Mouse (Mus musculus): ENCODE measurements around the gene Myl10. TPM values are rescaled to one million over a fixed set of nuclear protein-coding genes. Genes with fewer than 3 reads are reported as not detected.

The Myl10 gene
- total RNA-seq (2012; rRNA removed), result not detected in 2 replicates
- total RNA-seq (2014; rRNA removed), result not detected in 2 replicates
- not detected in 2 replicates for polyA plus RNA-seq (2012; ENCODE audit: insufficient read length, low read depth)

- peaks cover 0 to 6% of the 10 kb centered on the region in 2 experiments; a peak in 1 of 4 replicates for H3K4me1 ChIP-seq (ENCODE audit: control insufficient read depth in 1 of 2, insufficient read depth in 2 of 2)
Observed at GRCm38 (mm10) chr5:136692784-136693183, at the start of gene Myl10. Myl10 (plus strand) TSS chr5:136693146.

GRCm38 (mm10) chr5:136646731-136647328 lies 46.1 kb upstream of the Myl10 start:
- in situ Hi-C loops (cut with MboI; ENCODE audit: low pct_ligation_motif_present, low pct_unique_long_range_greater_than_20kb, low sequenced_read_pairs), result no loop called here
- no peak for DNase-seq (ENCODE audit: extremely low read depth)

More at GRCm38 (mm10) chr5:136692784-136693183, at the start of gene Myl10:
- no peak for TF ChIP-seq SMC3 (IDR thresholded peaks at IDR 0.05; ENCODE audit: low read depth, low read length)
- no peak for TF ChIP-seq E2F4 (IDR thresholded peaks at IDR 0.05; ENCODE audit: insufficient replicate concordance, low read depth, low read length)
- no peak for TF ChIP-seq GABPA (IDR thresholded peaks at IDR 0.05; ENCODE audit: insufficient replicate concordance, low read depth, low read length)
- no peak for TF ChIP-seq RAD21 (IDR thresholded peaks at IDR 0.05; ENCODE audit: low read depth, low read length)
- no peak for TF ChIP-seq MAFK (IDR thresholded peaks at IDR 0.05; ENCODE audit: insufficient replicate concordance, low read length)
- peaks cover 66% of the 10 kb centered on the region for H3K27me3 ChIP-seq (replicated peaks)
- H3K27ac ChIP-seq (ENCODE audit: insufficient read depth, low read depth), result no peak within 1 kb of the TSS
- no peak within 1 kb of the TSS for H3K9ac ChIP-seq (ENCODE audit: insufficient read depth, low read depth)
- no peak for DNase-seq (ENCODE audit: extremely low read depth)
- dilution Hi-C loops (cut with MboI; ENCODE audit: extremely low pct_ligation_motif_present, extremely low pct_unique_long_range_greater_than_20kb, low sequenced_read_pairs) (no loop called here), in situ Hi-C loops (cut with MboI; ENCODE audit: low pct_ligation_motif_present, low pct_unique_long_range_greater_than_20kb, low sequenced_read_pairs) (no loop called here)
- no peaks in the 10 kb centered on the region for H3K36me3 ChIP-seq (replicated peaks in 1 of 2; ENCODE audit: control insufficient read depth in 1 of 2, insufficient read depth in 1 of 2, low read length in 1 of 2)
- H3K4me3 ChIP-seq (replicated peaks in 1 of 3; ENCODE audit: low read depth in 2 of 3, low read length in 2 of 3, poor library complexity in 1 of 3), result no peak within 1 kb of the TSS
- no peaks in the 10 kb centered on the region for H3K79me2 ChIP-seq (replicated peaks; ENCODE audit: control insufficient read depth, extremely low read depth, insufficient read depth, poor library complexity, severe bottlenecking)
- no peak within 1 kb of the TSS for H3K4me2 ChIP-seq (ENCODE audit: insufficient read depth, low read depth, poor library complexity, severe bottlenecking)
- H3K9me3 ChIP-seq (replicated peaks; ENCODE audit: low read length), result no peaks in the 10 kb centered on the region

DNA sequence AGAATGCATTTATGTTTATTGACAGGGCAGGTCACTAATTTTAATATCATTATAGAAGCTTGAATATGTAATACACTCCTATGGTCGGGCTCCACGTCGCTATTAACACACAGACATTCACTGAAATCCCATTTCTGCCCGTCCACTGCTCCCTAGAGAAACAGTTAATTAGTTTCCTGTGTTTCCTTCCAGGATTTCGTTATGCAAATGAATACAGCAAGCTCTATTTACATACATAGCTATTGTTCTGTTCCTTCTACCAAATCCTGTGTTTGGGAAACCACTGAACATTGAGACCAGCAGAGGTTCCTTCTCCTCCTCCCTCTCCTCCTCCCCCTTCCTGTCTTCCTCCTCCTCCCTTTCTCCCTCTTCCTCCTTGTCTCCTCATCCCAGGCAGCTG lies 43.9 kb upstream of the Myl10 start:
- TF ChIP-seq NRF1 (IDR thresholded peaks at IDR 0.05; ENCODE audit: low read depth, low read length) (no peak), RCOR1 (conservative IDR thresholded peaks at IDR 0.05; ENCODE audit: low read depth, low read length) (no peak), RAD21 (IDR thresholded peaks at IDR 0.05; ENCODE audit: low read depth, low read length) (no peak), GABPA (IDR thresholded peaks at IDR 0.05; ENCODE audit: insufficient replicate concordance, low read depth, low read length) (no peak), SMC3 (IDR thresholded peaks at IDR 0.05; ENCODE audit: low read depth, low read length) (no peak), MYC (IDR thresholded peaks at IDR 0.05; ENCODE audit: low read depth, low read length) (no peak), MXI1 (IDR thresholded peaks at IDR 0.05; ENCODE audit: low read depth, low read length) (no peak)
- no peak overlapping the region for H3K4me2 ChIP-seq (ENCODE audit: insufficient read depth, low read depth, poor library complexity, severe bottlenecking)
- in situ Hi-C loops (cut with MboI; ENCODE audit: low pct_ligation_motif_present, low pct_unique_long_range_greater_than_20kb, low sequenced_read_pairs), result no loop called here

More at GRCm38 (mm10) chr5:136646731-136647328, 46.1 kb upstream of the Myl10 start:
- Histone ChIP-seq H3K4me1 (ENCODE audit: control insufficient read depth in 1 of 2, insufficient read depth in 2 of 2) (peaks cover 0 to 5% of the 10 kb centered on the region in 2 experiments; a peak in 2 of 4 replicates), H3K27me3 (replicated peaks) (peaks cover 74% of the 10 kb centered on the region), H3K9ac (ENCODE audit: insufficient read depth, low read depth) (no peak overlapping the region), H3K4me2 (ENCODE audit: insufficient read depth, low read depth, poor library complexity, severe bottlenecking) (no peak overlapping the region), H3K27ac (ENCODE audit: insufficient read depth, low read depth) (no peak overlapping the region), H3K9me3 (replicated peaks; ENCODE audit: low read length) (no peaks in the 10 kb centered on the region), H3K4me3 (replicated peaks in 1 of 3; ENCODE audit: low read depth in 2 of 3, low read length in 2 of 3, poor library complexity in 1 of 3) (no peak overlapping the region), H3K79me2 (replicated peaks; ENCODE audit: control insufficient read depth, extremely low read depth, insufficient read depth, poor library complexity, severe bottlenecking) (no peaks in the 10 kb centered on the region), H3K36me3 (replicated peaks in 1 of 2; ENCODE audit: control insufficient read depth in 1 of 2, insufficient read depth in 1 of 2, low read length in 1 of 2) (no peaks in the 10 kb centered on the region)
- TF ChIP-seq ZKSCAN1 (IDR thresholded peaks at IDR 0.05; ENCODE audit: borderline replicate concordance, low read depth, low read length) (peak; percentile 15; the same call in 1 of the 2 replicates), ZNF384 (IDR thresholded peaks at IDR 0.05; ENCODE audit: low read depth, low read length) (no peak)
- dilution Hi-C loops (cut with MboI; ENCODE audit: extremely low pct_ligation_motif_present, extremely low pct_unique_long_range_greater_than_20kb, low sequenced_read_pairs), result no loop called here

More for the DNA sequence above, 43.9 kb upstream of the Myl10 start:
- peaks cover 72% of the 10 kb centered on the region for H3K27me3 ChIP-seq (replicated peaks)
- DNase-seq (ENCODE audit: extremely low read depth), result no peak
- dilution Hi-C loops (cut with MboI; ENCODE audit: extremely low pct_ligation_motif_present, extremely low pct_unique_long_range_greater_than_20kb, low sequenced_read_pairs), result no loop called here
- H3K27ac ChIP-seq (ENCODE audit: insufficient read depth, low read depth), result no peak overlapping the region
- no peaks in the 10 kb centered on the region for H3K4me1 ChIP-seq (ENCODE audit: control insufficient read depth in 1 of 2, insufficient read depth in 2 of 2)
- H3K36me3 ChIP-seq (replicated peaks in 1 of 2; ENCODE audit: control insufficient read depth in 1 of 2, insufficient read depth in 1 of 2, low read length in 1 of 2), result no peaks in the 10 kb centered on the region
- H3K79me2 ChIP-seq (replicated peaks; ENCODE audit: control insufficient read depth, extremely low read depth, insufficient read depth, poor library complexity, severe bottlenecking), result no peaks in the 10 kb centered on the region
- H3K9me3 ChIP-seq (replicated peaks; ENCODE audit: low read length), result no peaks in the 10 kb centered on the region
- H3K9ac ChIP-seq (ENCODE audit: insufficient read depth, low read depth), result no peak overlapping the region
- H3K4me3 ChIP-seq (replicated peaks in 1 of 3; ENCODE audit: low read depth in 2 of 3, low read length in 2 of 3, poor library complexity in 1 of 3), result no peak overlapping the region
